Mouse (Mus musculus): ENCODE measurements at regions not wholly inside any gene's neighbourhood (a gene's known extent, or its start where the extent isn't known, plus 50 kb on each side); places are given as distances from the start of the nearest gene placed in this dataset.

- no peak overlapping the region for H3K9ac ChIP-seq (ENCODE audit: low read length)
- no peaks in the 10 kb centered on the region for H3K36me3 ChIP-seq (ENCODE audit: control insufficient read depth, insufficient read depth, low read length)
- no peaks in the 10 kb centered on the region for H3K27me3 ChIP-seq (replicated peaks; ENCODE audit: control insufficient read depth, insufficient read depth, low read length)
- peaks cover 4% of the 10 kb centered on the region; the same call in 1 of the 2 replicates for H3K4me1 ChIP-seq (ENCODE audit: control insufficient read depth, insufficient read depth, low read length)
- 35% methylated on average over 2 of the region's 2 CpGs for WGBS
- no peak overlapping the region for H3K4me3 ChIP-seq (ENCODE audit: low read depth, low read length)
- peak overlapping the region; percentile 49; the same call in 1 of the 2 replicates for H3K27ac ChIP-seq (ENCODE audit: low read depth, low read length)
- ATAC-seq (peak; percentile 92), DNase-seq (ENCODE audit: low spot score) (peak; percentile 75)
- H3K4me2 ChIP-seq (ENCODE audit: low read length) = no peak overlapping the region
- H3K9me3 ChIP-seq (replicated peaks; ENCODE audit: control insufficient read depth, low read length) = no peaks in the 10 kb centered on the region
Measured at GRCm38 (mm10) chr2:21292669-21293151, 74.6 kb upstream of the Gpr158 start.

- H3K4me1 ChIP-seq (ENCODE audit: control insufficient read depth, insufficient read depth, low read length) = peaks cover 4% of the 10 kb centered on the region; the same call in 1 of the 2 replicates
- H3K4me3 ChIP-seq (ENCODE audit: low read depth, low read length) = no peak overlapping the region
- 71% methylated on average over 2 of the region's 2 CpGs for WGBS
- ATAC-seq (no peak), DNase-seq (ENCODE audit: low spot score) (no peak)
- no peaks in the 10 kb centered on the region for H3K36me3 ChIP-seq (ENCODE audit: control insufficient read depth, insufficient read depth, low read length)
- H3K9me3 ChIP-seq (replicated peaks; ENCODE audit: control insufficient read depth, low read length) = no peaks in the 10 kb centered on the region
- no peak overlapping the region for H3K4me2 ChIP-seq (ENCODE audit: low read length)
- H3K9ac ChIP-seq (ENCODE audit: low read length) = no peak overlapping the region
- H3K27me3 ChIP-seq (replicated peaks; ENCODE audit: control insufficient read depth, insufficient read depth, low read length) = no peaks in the 10 kb centered on the region
- no peak overlapping the region for H3K27ac ChIP-seq (ENCODE audit: low read depth, low read length)
Measured at GRCm38 (mm10) chr2:21294002-21294401, 73.3 kb upstream of the Gpr158 start.

DNA sequence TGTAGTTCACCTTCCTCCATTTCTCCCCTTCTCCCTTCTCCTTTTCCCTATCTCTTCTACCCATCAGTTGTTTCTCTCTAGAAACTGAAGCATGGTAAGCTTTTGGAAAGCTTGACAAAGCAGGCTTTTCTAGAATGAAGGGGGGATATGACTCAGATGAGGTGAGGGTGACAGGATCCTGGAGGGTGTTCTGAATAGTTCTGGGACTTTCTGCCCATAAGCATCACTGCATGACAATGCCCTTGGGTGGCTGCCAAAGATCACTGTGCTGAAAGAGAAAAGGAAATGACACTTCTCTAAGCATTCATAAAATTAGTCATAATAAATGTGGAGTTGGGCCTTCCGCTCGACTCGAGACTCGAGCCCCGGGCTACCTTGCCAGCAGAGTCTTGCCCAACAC is 67.7 kb upstream of the Gpr158 start:
- Histone ChIP-seq H3K4me2 (ENCODE audit: low read length) (no peak overlapping the region), H3K9me3 (replicated peaks; ENCODE audit: control insufficient read depth, low read length) (no peaks in the 10 kb centered on the region), H3K9ac (ENCODE audit: low read length) (no peak overlapping the region), H3K4me1 (ENCODE audit: control insufficient read depth, insufficient read depth, low read length) (no peaks in the 10 kb centered on the region), H3K4me3 (ENCODE audit: low read depth, low read length) (no peak overlapping the region), H3K27ac (ENCODE audit: low read depth, low read length) (no peak overlapping the region), H3K36me3 (ENCODE audit: control insufficient read depth, insufficient read depth, low read length) (no peaks in the 10 kb centered on the region), H3K27me3 (replicated peaks; ENCODE audit: control insufficient read depth, insufficient read depth, low read length) (no peaks in the 10 kb centered on the region)
- ATAC-seq = no peak
- no peak for DNase-seq (ENCODE audit: low spot score)
- WGBS = 89% methylated on average over 5 of the region's 5 CpGs
